Mouse (Mus musculus) lung, embryonic 15.5 days (tissue): Measurements from ENCODE around the gene Bub3. TPM values are rescaled to one million over a fixed set of nuclear protein-coding genes. Genes with fewer than 3 reads are reported as not detected.

ENCODE experiments used
- ATAC-seq: fragments of 200-750 bp; cut with Nextera tagmentation; 2 replicates; pipeline ENCODE4 v1.8.0; 2017; ENCODE audit warnings: moderate number of reproducible peaks, borderline replicate concordance; ENCODE audit not compliant: low FRiP score, low TSS enrichment; ENCODE audit errors: extremely low read depth
- H3K27ac ChIP-seq: fragments of 300-500 bp; sonication (generic); 2 replicates; pipeline ENCODE4 v1.5.1; 2015; ENCODE audit warnings: moderate library complexity, mild to moderate bottlenecking, inconsistent platforms
- H3K27me3 ChIP-seq: fragments of 300-500 bp; sonication (generic); 2 replicates; pipeline ENCODE4 v1.6.1; 2015; ENCODE audit warnings: inconsistent platforms
- H3K36me3 ChIP-seq: fragments of 300-500 bp; sonication (generic); 2 replicates; pipeline ENCODE4 v1.6.1; 2015; ENCODE audit warnings: inconsistent platforms
- H3K4me1 ChIP-seq: fragments of 300-500 bp; sonication (generic); 2 replicates; pipeline ENCODE4 v1.6.1; 2015; ENCODE audit warnings: inconsistent platforms
- H3K4me2 ChIP-seq: fragments of 300-500 bp; sonication (generic); 2 replicates; pipeline ENCODE4 v1.6.1; 2015; ENCODE audit warnings: inconsistent platforms, mild to moderate bottlenecking, moderate library complexity
- H3K4me3 ChIP-seq: fragments of 300-500 bp; sonication (generic); 2 replicates; pipeline ENCODE4 v1.5.1; 2015; ENCODE audit warnings: mild to moderate bottlenecking, inconsistent platforms
- H3K9ac ChIP-seq: fragments of 300-500 bp; sonication (generic); 2 replicates; pipeline ENCODE4 v1.6.1; 2015; ENCODE audit warnings: inconsistent platforms
- H3K9me3 ChIP-seq: fragments of 300-500 bp; sonication (generic); 2 replicates; pipeline ENCODE4 v1.6.1; 2016; ENCODE audit warnings: inconsistent platforms
- WGBS: fragments of 180-500 bp; shearing (Covaris S2); methylation state at CpG from one replicate; pipeline ENCODE4 v1.1.7; 2015; 5-methylcytosine and 5-hydroxymethylcytosine counted together
- polyA plus RNA-seq: library from polyadenylated mRNA; unstranded; fragments of >200 nt; fragmentation: Nextera tagmentation; extraction: Ambion mirVana; gene quantifications from 2 replicates; pipeline ENCODE4 v1.2.1, GENCODE M21; 2015

Gene Bub3
- 263 and 268 TPM in 2 replicates for polyA plus RNA-seq

GRCm38 (mm10) chr7:131559986-131560696 is at the start of gene Bub3:
TSS of gene Bub3 (plus strand) at chr7:131560222.
- 0% methylated on average over 43 of the region's 51 CpGs for WGBS
- Histone ChIP-seq H3K27me3 (peaks cover 43% of the 10 kb centered on the region), H3K36me3 (peaks cover 28% of the 10 kb centered on the region), H3K9me3 (no peaks in the 10 kb centered on the region), H3K27ac (peak within 1 kb of the TSS; percentile 92), H3K4me1 (peaks cover 27% of the 10 kb centered on the region), H3K4me3 (peak within 1 kb of the TSS; percentile 96), H3K4me2 (peak within 1 kb of the TSS; percentile 62), H3K9ac (peak within 1 kb of the TSS; percentile 94)
- ATAC-seq = peak; percentile 92

- no peak overlapping the region for H3K4me2 ChIP-seq
- H3K27me3 ChIP-seq = peaks cover 86% of the 10 kb centered on the region
- ATAC-seq = no peak
- no peak overlapping the region for H3K4me3 ChIP-seq
- H3K9me3 ChIP-seq = no peaks in the 10 kb centered on the region
- H3K4me1 ChIP-seq = peaks cover 29% of the 10 kb centered on the region
- H3K9ac ChIP-seq = no peak overlapping the region
- no peaks in the 10 kb centered on the region for H3K36me3 ChIP-seq
- H3K27ac ChIP-seq = no peak overlapping the region
- WGBS = 0% methylated on average over 7 of the region's 7 CpGs
Measured at GRCm38 (mm10) chr7:131539979-131540378, 20.0 kb upstream of the Bub3 start.

- no peak for ATAC-seq
- Histone ChIP-seq H3K27ac (no peak overlapping the region), H3K4me3 (peak overlapping the region; percentile 38), H3K9ac (no peak overlapping the region), H3K27me3 (peaks cover 98% of the 10 kb centered on the region), H3K36me3 (no peaks in the 10 kb centered on the region), H3K4me2 (peak overlapping the region; percentile 68), H3K9me3 (no peaks in the 10 kb centered on the region), H3K4me1 (peaks cover 29% of the 10 kb centered on the region)
- WGBS = 1% methylated on average over 41 of the region's 41 CpGs
Measured at GRCm38 (mm10) chr7:131541184-131542114, 18.6 kb upstream of the Bub3 start.

- Histone ChIP-seq H3K27me3 (peaks cover 98% of the 10 kb centered on the region), H3K4me2 (peak within 1 kb of the TSS; percentile 68), H3K9me3 (no peaks in the 10 kb centered on the region), H3K9ac (no peak within 1 kb of the TSS), H3K36me3 (no peaks in the 10 kb centered on the region), H3K4me1 (peaks cover 29% of the 10 kb centered on the region), H3K27ac (no peak within 1 kb of the TSS), H3K4me3 (peak within 1 kb of the TSS; percentile 38)
- ATAC-seq = no peak; the same call in 1 of the 2 replicates
- WGBS = 0% methylated on average over 48 of the region's 65 CpGs
Measured at GRCm38 (mm10) chr7:131542115-131542871, 17.7 kb upstream of the Bub3 start, which contains the start of gene Hmx3. TSS of gene Hmx3 (plus strand) at chr7:131542867.

GRCm38 (mm10) chr7:131542872-131543622 is 17.0 kb upstream of the Bub3 start:
- Histone ChIP-seq H3K4me3 (peak overlapping the region; percentile 38), H3K9ac (no peak overlapping the region), H3K4me2 (peak overlapping the region; percentile 68), H3K4me1 (peaks cover 34% of the 10 kb centered on the region), H3K27ac (no peak overlapping the region), H3K36me3 (no peaks in the 10 kb centered on the region), H3K27me3 (peaks cover 98% of the 10 kb centered on the region), H3K9me3 (no peaks in the 10 kb centered on the region)
- no peak for ATAC-seq
- WGBS = under 1% methylated on average over 63 of the region's 71 CpGs

- ATAC-seq = no peak
- no peak overlapping the region for H3K27ac ChIP-seq
- under 1% methylated on average over 75 of the region's 75 CpGs for WGBS
Measured at GRCm38 (mm10) chr7:131543623-131544481, 16.2 kb upstream of the Bub3 start.

GRCm38 (mm10) chr7:131544871-131545270 is 15.2 kb upstream of the Bub3 start:
- Histone ChIP-seq H3K27ac (no peak overlapping the region), H3K27me3 (peaks cover 98% of the 10 kb centered on the region), H3K4me1 (peaks cover 34% of the 10 kb centered on the region), H3K4me2 (no peak overlapping the region), H3K36me3 (no peaks in the 10 kb centered on the region), H3K9ac (no peak overlapping the region), H3K9me3 (no peaks in the 10 kb centered on the region), H3K4me3 (no peak overlapping the region)
- WGBS = 4% methylated on average over 5 of the region's 5 CpGs
- no peak for ATAC-seq

More at GRCm38 (mm10) chr7:131543623-131544481, 16.2 kb upstream of the Bub3 start:
- Histone ChIP-seq H3K36me3 (no peaks in the 10 kb centered on the region), H3K9ac (no peak overlapping the region), H3K4me3 (peak overlapping the region; percentile 38), H3K9me3 (no peaks in the 10 kb centered on the region), H3K4me2 (peak overlapping the region; percentile 68), H3K4me1 (peaks cover 34% of the 10 kb centered on the region), H3K27me3 (peaks cover 98% of the 10 kb centered on the region)

GRCm38 (mm10) chr7:131545701-131546385 is 14.2 kb upstream of the Bub3 start:
- WGBS = 3% methylated on average over 13 of the region's 13 CpGs
- Histone ChIP-seq H3K27ac (no peak overlapping the region), H3K9ac (no peak overlapping the region), H3K9me3 (no peaks in the 10 kb centered on the region), H3K36me3 (no peaks in the 10 kb centered on the region), H3K27me3 (peaks cover 98% of the 10 kb centered on the region), H3K4me3 (no peak overlapping the region), H3K4me2 (no peak overlapping the region), H3K4me1 (peaks cover 34% of the 10 kb centered on the region)
- ATAC-seq = no peak

GRCm38 (mm10) chr7:131546423-131546822 is 13.6 kb upstream of the Bub3 start:
- ATAC-seq = no peak
- no peak overlapping the region for H3K4me2 ChIP-seq
- H3K27me3 ChIP-seq = peaks cover 98% of the 10 kb centered on the region
- H3K27ac ChIP-seq = no peak overlapping the region
- H3K9ac ChIP-seq = no peak overlapping the region
- 2% methylated on average over 2 of the region's 2 CpGs for WGBS
- no peaks in the 10 kb centered on the region for H3K36me3 ChIP-seq
- no peaks in the 10 kb centered on the region for H3K9me3 ChIP-seq
- H3K4me3 ChIP-seq = no peak overlapping the region
- peaks cover 34% of the 10 kb centered on the region for H3K4me1 ChIP-seq

- ATAC-seq = no peak
- Histone ChIP-seq H3K9ac (no peak overlapping the region), H3K4me2 (no peak overlapping the region), H3K36me3 (no peaks in the 10 kb centered on the region), H3K27me3 (peaks cover 98% of the 10 kb centered on the region), H3K4me1 (peaks cover 26% of the 10 kb centered on the region), H3K4me3 (no peak overlapping the region), H3K27ac (no peak overlapping the region), H3K9me3 (no peaks in the 10 kb centered on the region)
- WGBS = 2% methylated on average over 5 of the region's 5 CpGs
Measured at GRCm38 (mm10) chr7:131547481-131547880, 12.5 kb upstream of the Bub3 start.
